ENCODE assay signal across 12 mouse cellular contexts in the genomic region with DNA sequence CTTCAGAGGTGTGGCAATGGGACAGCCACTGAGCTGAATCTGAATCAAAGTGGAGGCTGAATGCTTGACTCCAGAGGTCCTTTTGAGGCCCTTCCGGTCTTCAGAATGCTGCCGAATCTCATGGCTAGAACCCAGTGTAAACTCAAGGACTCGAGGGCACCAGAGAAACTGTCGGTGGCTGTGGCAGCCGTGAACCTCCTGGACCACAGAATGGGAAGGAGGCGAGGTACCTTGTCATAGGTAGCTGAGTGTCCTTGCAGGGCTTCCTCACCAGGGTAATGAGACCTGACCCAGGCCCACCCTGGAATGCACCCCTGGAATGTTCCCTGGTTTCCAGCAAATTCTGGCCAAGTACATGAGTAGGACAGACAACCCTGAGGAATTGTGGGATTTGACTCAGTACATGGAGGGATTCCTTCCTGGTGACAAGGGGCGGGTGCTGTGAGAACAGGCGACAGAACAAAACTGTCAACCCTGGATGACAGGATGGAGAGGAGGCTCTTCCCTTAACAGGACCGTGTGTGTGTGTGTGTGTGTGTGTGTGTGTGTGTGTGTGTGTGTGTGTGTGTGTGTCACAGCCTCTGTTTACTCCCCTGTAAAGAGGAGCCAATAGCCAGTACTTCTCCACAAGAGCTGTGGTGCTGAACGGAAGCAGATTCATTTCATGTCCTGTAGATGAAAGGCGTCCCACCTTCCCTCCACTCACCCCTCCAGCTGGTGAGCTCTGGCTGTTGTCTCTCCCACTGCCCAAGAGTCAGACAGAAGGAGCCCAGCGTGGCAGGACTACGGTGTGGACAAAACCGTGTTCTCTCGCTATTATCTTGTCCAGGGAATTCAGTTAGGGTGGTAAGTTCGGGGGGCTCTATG. TPM values are rescaled to one million over a fixed set of nuclear protein-coding genes. Genes with fewer than 3 reads are reported as not detected.
A peak's percentile ranks its signal among the peaks of the same experiment; 100 is the strongest.
DNase-seq lines count a peak whose midpoint lies in the region; ATAC-seq and TF ChIP-seq lines count a peak whose summit lies in the region.
"Had no signal": no experiment of that assay in that cellular context is flagged by ENCODE, and none has a peak within 500 bp of the region (broad histone marks: within the 10 kb centered on the region; RNA-seq: fewer than 3 reads in every experiment).

No protein-coding gene starts in this region.

- H3K9ac ChIP-seq in intestine, embryonic 14.5 days (ENCODE audit: low read length), result no peak overlapping the region
- H3K9ac ChIP-seq in intestine, postnatal 0 days (ENCODE audit: low read depth, low read length), result no peak overlapping the region
- H3K9ac ChIP-seq in midbrain, embryonic 16.5 days (ENCODE audit: low read depth, low read length), result 0 out of 2 replicates have a peak overlapping the region, but pooled peaks have one; percentile 0
- H3K9ac ChIP-seq: liver, embryonic 13.5 days had no signal

- WGBS in intestine, embryonic 14.5 days, result 53% methylated on average over 16 of the region's 16 CpGs
- 68% methylated on average over 16 of the region's 16 CpGs for WGBS in intestine, postnatal 0 days
- 41% methylated on average over 15 of the region's 16 CpGs for WGBS in midbrain, embryonic 16.5 days

- H3K36me3 ChIP-seq in intestine, embryonic 14.5 days (ENCODE audit: control insufficient read depth, insufficient read depth, low read length), result no peaks in the 10 kb centered on the region
- no peaks in the 10 kb centered on the region for H3K36me3 ChIP-seq in intestine, postnatal 0 days (ENCODE audit: control insufficient read depth, insufficient read depth)
- no peaks in the 10 kb centered on the region for H3K36me3 ChIP-seq in midbrain, embryonic 16.5 days (ENCODE audit: control insufficient read depth, insufficient read depth, low read length)
- H3K36me3 ChIP-seq: liver, embryonic 13.5 days had no signal

- no peak for TF ChIP-seq CTCF in intestine, postnatal 0 days (IDR thresholded peaks at IDR 0.05; ENCODE audit: low read depth)

- H3K27ac ChIP-seq in intestine, embryonic 14.5 days (ENCODE audit: low read depth), result no peak overlapping the region
- no peak overlapping the region for H3K27ac ChIP-seq in intestine, postnatal 0 days (ENCODE audit: low read depth, low read length)
- no peak overlapping the region for H3K27ac ChIP-seq in midbrain, embryonic 16.5 days (ENCODE audit: low read length)
- H3K27ac ChIP-seq: liver, embryonic 13.5 days had no signal

- DNase-seq in adrenal gland, postnatal 14 days, result peak; percentile 20
- no peak for DNase-seq in adrenal gland, adult 18-20 months (ENCODE audit: low spot score in 2 of 2)
- DNase-seq in intestine, embryonic 14.5 days (ENCODE audit: low spot score), result peak; percentile 49
- DNase-seq in ovary, postnatal 36 days (ENCODE audit: low spot score), result peak; percentile 2
- no peak for DNase-seq in ovary, postnatal 14 days (ENCODE audit: low spot score)
- no peak for DNase-seq in spleen, adult 18-20 months

- peaks cover 11% of the 10 kb centered on the region for H3K4me1 ChIP-seq in intestine, embryonic 14.5 days (replicated peaks; ENCODE audit: control insufficient read depth, insufficient read depth, low read length)
- 0 out of 2 replicates have a peak, but pooled peaks cover 5% of the 10 kb centered on the region for H3K4me1 ChIP-seq in intestine, postnatal 0 days (replicated peaks; ENCODE audit: control insufficient read depth, insufficient read depth, low read length)
- H3K4me1 ChIP-seq in midbrain, embryonic 16.5 days (ENCODE audit: control insufficient read depth, insufficient read depth, low read length), result peaks cover 11% of the 10 kb centered on the region

- H3K4me3 ChIP-seq in intestine, embryonic 14.5 days (ENCODE audit: low read depth, low read length), result no peak overlapping the region
- no peak overlapping the region for H3K4me3 ChIP-seq in intestine, postnatal 0 days (ENCODE audit: low read depth, low read length)
- no peak overlapping the region for H3K4me3 ChIP-seq in midbrain, embryonic 16.5 days (ENCODE audit: low read depth, low read length)
- H3K4me3 ChIP-seq: erythroblast, embryonic 14.5 days; liver, embryonic 13.5 days had no signal

- no peak for ATAC-seq in intestine, embryonic 14.5 days (replicated peaks; ENCODE audit: low FRiP score, low TSS enrichment, low read depth)
- no peak for ATAC-seq in intestine, postnatal 0 days
- no peak for ATAC-seq in midbrain, embryonic 16.5 days

- no peak overlapping the region for H3K4me2 ChIP-seq in intestine, embryonic 14.5 days (ENCODE audit: low read length)
- H3K4me2 ChIP-seq in intestine, postnatal 0 days (replicated peaks; ENCODE audit: low read depth), result no peak overlapping the region
- no peak overlapping the region for H3K4me2 ChIP-seq in midbrain, embryonic 16.5 days (ENCODE audit: low read length)
- H3K4me2 ChIP-seq: liver, embryonic 13.5 days had no signal

- no peaks in the 10 kb centered on the region for H3K9me3 ChIP-seq in intestine, embryonic 14.5 days (ENCODE audit: control insufficient read depth, low read length)
- 0 out of 2 replicates have a peak, but pooled peaks cover 3% of the 10 kb centered on the region for H3K9me3 ChIP-seq in intestine, postnatal 0 days (ENCODE audit: control insufficient read depth)
- peaks cover 5% of the 10 kb centered on the region; the same call in 1 of the 2 replicates for H3K9me3 ChIP-seq in midbrain, embryonic 16.5 days (replicated peaks; ENCODE audit: control insufficient read depth, low read length, poor library complexity, severe bottlenecking)

- peaks cover 3% of the 10 kb centered on the region for H3K27me3 ChIP-seq in intestine, embryonic 14.5 days (replicated peaks; ENCODE audit: control insufficient read depth, insufficient read depth, low read length)
- H3K27me3 ChIP-seq in intestine, postnatal 0 days (replicated peaks; ENCODE audit: control insufficient read depth, insufficient read depth, low read length), result no peaks in the 10 kb centered on the region
- H3K27me3 ChIP-seq in midbrain, embryonic 16.5 days (ENCODE audit: control insufficient read depth, insufficient read depth, low read depth, low read length), result no peaks in the 10 kb centered on the region

RNA-seq across cellular contexts. Expression of gene Nnmt, which starts 42.1 kb away (rescaled TPM):
- 14.4 and 20.7 TPM in 2 replicates for total RNA-seq in adrenal gland, postnatal 14 days (2021)
- 10 to 100 TPM; 24.5 to 55.3 TPM for total RNA-seq in adrenal gland, adult 18-20 months (2021)
- 2.3 and 2.7 TPM in 2 replicates for polyA plus RNA-seq in intestine, embryonic 14.5 days (2014; fragmentation: Nextera tagmentation; extraction: Ambion mirVana)
- 5.1 and 6.1 TPM in 2 replicates for polyA plus RNA-seq in intestine, postnatal 0 days (2015; fragmentation: Nextera tagmentation; extraction: Ambion mirVana)
- 2.4 and 2.9 TPM in 2 replicates for polyA plus RNA-seq in midbrain, embryonic 16.5 days (2015; fragmentation: Nextera tagmentation; extraction: Ambion mirVana)
- total RNA-seq: hematopoietic stem cell, adult 5-6 weeks; MEL had no signal
- polyA plus RNA-seq: erythroblast, embryonic 14.5 days had no signal

Comparison
In these comparisons a context has a peak if more than half of its experiments do, and no peak if none do; other contexts are left out.
1. DNase-seq: peak in adrenal gland, postnatal 14 days (single experiment), intestine, embryonic 14.5 days (single experiment) and ovary, postnatal 36 days (single experiment); none in adrenal gland, adult 18-20 months (0 of 2), ovary, postnatal 14 days (single experiment) and spleen, adult 18-20 months (0 of 2).